Mouse (Mus musculus) cerebellum, postnatal 36 days (tissue): ENCODE results near the gene Kcnip2.
A peak's percentile ranks its signal among the peaks of the same experiment; 100 is the strongest.

ENCODE experiments used
- DNase-seq, 2 experiments: peaks; one replicate each; pipeline ENCODE4 v3.0.0; 2021 to 2022; ENCODE audit warnings: mixed read lengths in 2 of 2

Kcnip2 gene

GRCm38 (mm10) chr19:45815831-45816405, at the start of gene Kcnip2:
Kcnip2 (minus strand) TSS chr19:45816061.
- DNase-seq: peak in 1 of 2 experiments; percentile 17

- no peak for DNase-seq
Measured at GRCm38 (mm10) chr19:45855284-45855920, 39.5 kb upstream of the Kcnip2 start.

GRCm38 (mm10) chr19:45854521-45854920, 38.7 kb upstream of the Kcnip2 start:
- DNase-seq: peak in 1 of 2 experiments; percentile 5

GRCm38 (mm10) chr19:45847733-45848093, 31.9 kb upstream of the Kcnip2 start:
- DNase-seq: no peak

- no peak for DNase-seq
Measured at GRCm38 (mm10) chr19:45847016-45847732, 31.3 kb upstream of the Kcnip2 start.

- DNase-seq: no peak
Measured at GRCm38 (mm10) chr19:45844209-45844608, 28.3 kb upstream of the Kcnip2 start.

GRCm38 (mm10) chr19:45843424-45843823, 27.6 kb upstream of the Kcnip2 start:
- DNase-seq: no peak

GRCm38 (mm10) chr19:45837050-45837994, 21.5 kb upstream of the Kcnip2 start:
- no peak for DNase-seq

- DNase-seq: no peak
Measured at GRCm38 (mm10) chr19:45835490-45835889, 19.6 kb upstream of the Kcnip2 start.

GRCm38 (mm10) chr19:45833665-45834064, 17.8 kb upstream of the Kcnip2 start:
- no peak for DNase-seq

- no peak for DNase-seq
Measured at GRCm38 (mm10) chr19:45830679-45831078, 14.8 kb upstream of the Kcnip2 start.

- DNase-seq: no peak
Measured at GRCm38 (mm10) chr19:45827736-45828135, 11.9 kb upstream of the Kcnip2 start.

- no peak for DNase-seq
Measured at GRCm38 (mm10) chr19:45827125-45827524, 11.3 kb upstream of the Kcnip2 start.

- no peak for DNase-seq
Measured at GRCm38 (mm10) chr19:45826146-45826545, 10.3 kb upstream of the Kcnip2 start.

- DNase-seq: peak; percentile 32 to 40
Measured at GRCm38 (mm10) chr19:45821832-45822231, 6.0 kb upstream of the Kcnip2 start.

- no peak for DNase-seq
Measured at GRCm38 (mm10) chr19:45817816-45818490, 2.1 kb upstream of the Kcnip2 start.

GRCm38 (mm10) chr19:45816727-45817126, 866 bp upstream of the Kcnip2 start:
- DNase-seq: no peak

GRCm38 (mm10) chr19:45815170-45815569, 691 bp downstream of the Kcnip2 start:
- DNase-seq: no peak

- no peak for DNase-seq
Measured at GRCm38 (mm10) chr19:45813801-45814200, 2.1 kb downstream of the Kcnip2 start.

GRCm38 (mm10) chr19:45813263-45813662, 2.6 kb downstream of the Kcnip2 start:
- DNase-seq: peak; percentile 93 to 95

GRCm38 (mm10) chr19:45812673-45813252, 3.1 kb downstream of the Kcnip2 start:
- DNase-seq: no peak

GRCm38 (mm10) chr19:45812115-45812514, 3.7 kb downstream of the Kcnip2 start:
- peak; percentile 25 to 35 for DNase-seq
